Mouse (Mus musculus) heart, embryonic 10.5 days (tissue): ENCODE results near the gene Ipp. TPM values are rescaled to one million over a fixed set of nuclear protein-coding genes. Genes with fewer than 3 reads are reported as not detected.

ENCODE experiments used
- polyA plus RNA-seq: library from polyadenylated mRNA; unstranded; fragments of >200 nt; fragmentation: Nextera tagmentation; extraction: Ambion mirVana; gene quantifications from 2 replicates; pipeline ENCODE4 v1.2.1, GENCODE M21; 2016

Ipp gene
- polyA plus RNA-seq, 1 experiment from 2014 or later = 13.8 TPM

Other genes with a start within 250 kb of the Ipp start
- 15.4 and 15.5 TPM in 2 replicates for gene Mast2, start 43.4 kb upstream of the Ipp start, polyA plus RNA-seq
- gene Tmem69, start 48.4 kb downstream of the Ipp start, polyA plus RNA-seq = 23.8 and 24.5 TPM in 2 replicates
- gene Gpbp1l1, start 50.1 kb downstream of the Ipp start, polyA plus RNA-seq = 16.8 and 28.4 TPM in 2 replicates
- gene Ccdc17, start 89.1 kb downstream of the Ipp start, polyA plus RNA-seq = 1.7 and 2.8 TPM in 2 replicates
- 130 and 174 TPM in 2 replicates for gene Nasp, start 120.4 kb downstream of the Ipp start, polyA plus RNA-seq
- 664 and 694 TPM in 2 replicates for gene Akr1a1, start 144.1 kb downstream of the Ipp start, polyA plus RNA-seq
- 1,191 and 1,224 TPM in 2 replicates for gene Prdx1, start 178.0 kb downstream of the Ipp start, polyA plus RNA-seq
- 33.6 and 37.0 TPM in 2 replicates for gene Mmachc, start 200.9 kb downstream of the Ipp start, polyA plus RNA-seq
- 21.2 and 23.2 TPM in 2 replicates for gene Ccdc163, start 201.0 kb downstream of the Ipp start, polyA plus RNA-seq
- 3.2 and 5.1 TPM in 2 replicates for gene Tesk2, start 213.4 kb downstream of the Ipp start, polyA plus RNA-seq